Mouse (Mus musculus): ENCODE measurements around the gene Arhgap28. TPM values are rescaled to one million over a fixed set of nuclear protein-coding genes. Genes with fewer than 3 reads are reported as not detected.

The Arhgap28 gene
- polyA plus RNA-seq, 1 experiment from 2014 or later = 35.6 TPM

DNA sequence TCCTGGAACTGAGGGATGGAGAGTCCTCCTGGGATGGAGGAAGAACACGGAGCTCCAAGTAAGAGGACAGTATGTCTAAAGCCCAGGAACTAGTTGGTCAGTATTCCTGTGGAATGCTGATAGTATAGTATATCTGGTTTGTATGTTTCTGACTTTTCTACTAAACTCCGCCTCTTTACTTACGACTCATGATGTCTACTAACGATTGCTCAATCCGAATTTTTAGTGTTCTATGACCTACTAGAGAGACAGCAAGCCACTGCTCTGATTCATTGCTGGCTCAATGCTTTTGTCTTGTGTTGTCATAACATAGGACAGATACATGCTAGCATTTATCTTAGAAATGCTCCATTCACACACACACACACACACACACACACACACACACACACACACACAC lies 24.7 kb downstream of the Arhgap28 start:
- Histone ChIP-seq H3K27me3 (ENCODE audit: control insufficient read depth, insufficient read depth, low read length) (no peaks in the 10 kb centered on the region), H3K9ac (ENCODE audit: low read depth, low read length) (no peak overlapping the region), H3K4me1 (replicated peaks; ENCODE audit: control insufficient read depth, insufficient read depth, low read length) (no peaks in the 10 kb centered on the region), H3K27ac (ENCODE audit: low read depth, low read length) (no peak overlapping the region), H3K4me2 (replicated peaks; ENCODE audit: low read depth, low read length) (no peak overlapping the region), H3K9me3 (ENCODE audit: control insufficient read depth, low read length) (no peaks in the 10 kb centered on the region), H3K4me3 (ENCODE audit: low read depth, low read length) (no peak overlapping the region), H3K36me3 (ENCODE audit: control insufficient read depth, insufficient read depth, low read length) (no peaks in the 10 kb centered on the region)
- ATAC-seq (ENCODE audit: low FRiP score) (no peak), DNase-seq (ENCODE audit: low spot score) (no peak)
- 85% methylated on average over 5 of the region's 5 CpGs for WGBS

DNA sequence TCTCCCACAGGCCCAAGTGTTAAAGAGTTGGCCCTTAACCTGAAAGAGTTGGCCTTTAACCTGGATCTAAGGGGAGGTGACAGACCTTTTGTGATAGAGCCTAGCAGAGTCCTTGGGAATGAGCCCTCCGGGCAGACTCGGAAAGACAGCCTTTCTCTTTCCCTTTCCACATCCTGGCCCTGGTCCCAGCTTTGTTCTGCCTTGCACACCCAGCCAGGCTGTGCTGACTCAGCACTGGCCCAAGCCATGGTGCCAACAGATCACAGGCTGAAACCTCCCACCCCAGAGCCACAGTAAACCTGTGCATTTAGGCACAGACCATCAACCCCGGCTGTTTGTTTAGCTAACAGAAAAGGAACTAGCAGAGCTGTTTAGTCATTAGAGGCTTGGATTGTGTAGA lies 25.1 kb downstream of the Arhgap28 start:
- H3K9me3 ChIP-seq (ENCODE audit: control insufficient read depth, low read length) = no peaks in the 10 kb centered on the region
- H3K27me3 ChIP-seq (ENCODE audit: control insufficient read depth, insufficient read depth, low read length) = no peaks in the 10 kb centered on the region
- no peak overlapping the region for H3K27ac ChIP-seq (ENCODE audit: low read depth, low read length)
- DNase-seq (ENCODE audit: low spot score) = no peak
- 54% methylated on average over 3 of the region's 3 CpGs for WGBS
- no peak overlapping the region for H3K9ac ChIP-seq (ENCODE audit: low read depth, low read length)
- no peak overlapping the region for H3K4me3 ChIP-seq (ENCODE audit: low read depth, low read length)
- ATAC-seq (ENCODE audit: low FRiP score) = no peak
- H3K4me2 ChIP-seq (replicated peaks; ENCODE audit: low read depth, low read length) = no peak overlapping the region
- H3K4me1 ChIP-seq (replicated peaks; ENCODE audit: control insufficient read depth, insufficient read depth, low read length) = no peaks in the 10 kb centered on the region
- H3K36me3 ChIP-seq (ENCODE audit: control insufficient read depth, insufficient read depth, low read length) = no peaks in the 10 kb centered on the region

DNA sequence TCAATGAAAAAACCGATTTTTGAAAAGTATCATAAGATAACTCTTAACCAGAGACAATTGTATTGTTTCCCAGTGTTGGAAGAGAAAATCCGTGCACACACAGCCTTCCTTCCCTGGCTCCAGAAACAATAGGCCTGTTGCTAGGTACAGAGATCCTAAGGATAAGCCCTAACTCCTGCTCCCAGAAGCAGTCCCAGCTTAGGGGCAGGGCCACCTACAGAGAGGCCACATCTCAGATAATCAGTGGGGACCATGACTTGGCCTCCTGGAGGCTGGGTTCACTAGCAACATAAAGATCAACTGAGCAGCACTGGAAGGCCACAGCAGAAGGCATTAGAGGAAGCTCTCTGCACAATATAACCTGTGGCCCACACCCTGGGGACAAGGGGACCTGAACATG lies 27.5 kb downstream of the Arhgap28 start:
- Histone ChIP-seq H3K4me3 (ENCODE audit: low read depth, low read length) (no peak overlapping the region), H3K9ac (ENCODE audit: low read depth, low read length) (no peak overlapping the region), H3K4me2 (replicated peaks; ENCODE audit: low read depth, low read length) (no peak overlapping the region), H3K9me3 (ENCODE audit: control insufficient read depth, low read length) (no peaks in the 10 kb centered on the region), H3K27me3 (ENCODE audit: control insufficient read depth, insufficient read depth, low read length) (no peaks in the 10 kb centered on the region), H3K4me1 (replicated peaks; ENCODE audit: control insufficient read depth, insufficient read depth, low read length) (no peaks in the 10 kb centered on the region), H3K27ac (ENCODE audit: low read depth, low read length) (no peak overlapping the region), H3K36me3 (ENCODE audit: control insufficient read depth, insufficient read depth, low read length) (no peaks in the 10 kb centered on the region)
- 26% methylated on average over 2 of the region's 2 CpGs for WGBS
- ATAC-seq (ENCODE audit: low FRiP score) (no peak), DNase-seq (ENCODE audit: low spot score) (no peak)

DNA sequence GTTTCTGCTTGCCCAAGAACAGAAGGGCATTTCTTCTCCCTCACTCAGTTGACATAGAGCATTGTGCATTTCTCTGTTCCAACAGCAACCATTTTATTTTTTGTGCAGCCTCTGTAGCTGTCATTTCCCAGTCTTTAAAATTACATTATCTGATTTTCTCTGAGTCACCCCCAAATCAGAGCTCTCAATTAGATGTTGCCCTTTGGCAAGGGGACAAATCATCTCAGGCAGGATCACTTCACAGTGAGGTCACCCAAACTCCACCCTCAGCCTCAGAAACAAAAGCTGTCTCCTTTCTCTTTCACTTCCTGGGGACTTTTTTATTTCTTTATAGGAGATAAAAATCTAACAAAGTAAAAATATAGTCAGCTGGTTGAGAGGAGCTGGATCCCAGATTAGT lies 27.9 kb downstream of the Arhgap28 start:
- ATAC-seq (ENCODE audit: low FRiP score) (no peak), DNase-seq (ENCODE audit: low spot score) (no peak)
- H3K27me3 ChIP-seq (ENCODE audit: control insufficient read depth, insufficient read depth, low read length) = no peaks in the 10 kb centered on the region
- no peaks in the 10 kb centered on the region for H3K36me3 ChIP-seq (ENCODE audit: control insufficient read depth, insufficient read depth, low read length)
- H3K4me3 ChIP-seq (ENCODE audit: low read depth, low read length) = no peak overlapping the region
- no peaks in the 10 kb centered on the region for H3K4me1 ChIP-seq (replicated peaks; ENCODE audit: control insufficient read depth, insufficient read depth, low read length)
- H3K9me3 ChIP-seq (ENCODE audit: control insufficient read depth, low read length) = no peaks in the 10 kb centered on the region
- H3K27ac ChIP-seq (ENCODE audit: low read depth, low read length) = no peak overlapping the region
- H3K9ac ChIP-seq (ENCODE audit: low read depth, low read length) = no peak overlapping the region
- H3K4me2 ChIP-seq (replicated peaks; ENCODE audit: low read depth, low read length) = no peak overlapping the region

DNA sequence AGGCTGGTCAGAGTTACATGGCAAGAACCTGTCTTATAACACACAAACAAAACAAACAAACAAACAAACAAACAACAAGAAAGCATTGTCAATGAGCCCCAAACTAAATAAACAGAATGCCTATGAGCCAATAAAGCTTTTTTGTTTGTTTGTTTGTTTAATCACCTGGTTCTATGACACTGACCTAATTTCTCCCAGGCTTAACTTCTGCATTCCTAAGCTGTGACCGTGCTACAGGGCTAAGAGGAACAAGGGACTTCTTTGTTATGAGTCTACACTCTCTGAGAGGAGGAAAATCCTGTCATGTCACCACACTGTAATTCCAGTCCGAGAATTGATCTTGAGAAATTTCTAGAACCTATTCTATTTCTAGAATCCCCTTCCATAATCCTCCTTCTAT lies 29.2 kb downstream of the Arhgap28 start:
- no peak for ATAC-seq (ENCODE audit: low FRiP score)
- DNase-seq (ENCODE audit: low spot score) = no peak
- no peaks in the 10 kb centered on the region for H3K27me3 ChIP-seq (ENCODE audit: control insufficient read depth, insufficient read depth, low read length)
- no peak overlapping the region for H3K9ac ChIP-seq (ENCODE audit: low read depth, low read length)
- H3K36me3 ChIP-seq (ENCODE audit: control insufficient read depth, insufficient read depth, low read length) = no peaks in the 10 kb centered on the region
- H3K9me3 ChIP-seq (ENCODE audit: control insufficient read depth, low read length) = no peaks in the 10 kb centered on the region
- no peak overlapping the region for H3K27ac ChIP-seq (ENCODE audit: low read depth, low read length)
- H3K4me2 ChIP-seq (replicated peaks; ENCODE audit: low read depth, low read length) = no peak overlapping the region
- WGBS = 75% methylated on average over 2 of the region's 2 CpGs
- no peaks in the 10 kb centered on the region for H3K4me1 ChIP-seq (replicated peaks; ENCODE audit: control insufficient read depth, insufficient read depth, low read length)
- no peak overlapping the region for H3K4me3 ChIP-seq (ENCODE audit: low read depth, low read length)

DNA sequence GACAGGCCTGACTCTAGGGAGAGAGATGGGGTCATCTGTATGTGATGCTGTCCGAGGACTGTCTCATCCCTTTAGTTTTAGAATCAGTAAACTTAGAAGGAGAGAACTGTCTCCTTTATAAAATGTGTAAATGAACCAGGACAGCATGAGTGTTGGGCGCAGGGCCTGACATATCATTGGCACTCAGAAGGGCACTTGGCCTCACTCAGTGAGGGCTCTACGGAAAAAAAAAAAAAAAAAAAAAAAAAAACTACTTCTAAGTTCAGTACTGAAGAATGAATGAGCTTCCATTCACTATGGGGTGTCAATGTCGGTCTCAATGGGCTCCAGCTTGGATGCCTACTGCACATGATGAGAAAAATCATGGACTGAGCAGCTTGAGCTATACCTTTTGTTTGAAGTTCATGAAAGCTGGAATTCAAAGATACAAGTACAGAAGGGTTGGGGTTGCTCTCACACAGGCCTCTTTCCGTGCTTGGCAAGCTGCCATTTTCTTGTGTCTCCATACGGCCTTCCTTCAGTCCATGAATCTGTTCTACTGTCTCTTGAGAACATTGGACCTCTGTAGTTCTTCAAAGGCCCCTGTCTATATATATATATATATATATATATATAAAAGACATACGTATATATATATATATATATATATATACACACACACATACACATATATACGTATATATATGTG lies 36.9 kb downstream of the Arhgap28 start:
- WGBS = 84% methylated on average over 8 of the region's 8 CpGs
- H3K9ac ChIP-seq (ENCODE audit: low read depth, low read length) = no peak overlapping the region
- H3K36me3 ChIP-seq (ENCODE audit: control insufficient read depth, insufficient read depth, low read length) = no peaks in the 10 kb centered on the region
- H3K4me2 ChIP-seq (replicated peaks; ENCODE audit: low read depth, low read length) = no peak overlapping the region
- H3K9me3 ChIP-seq (ENCODE audit: control insufficient read depth, low read length) = no peaks in the 10 kb centered on the region
- no peak overlapping the region for H3K4me3 ChIP-seq (ENCODE audit: low read depth, low read length)
- no peaks in the 10 kb centered on the region for H3K4me1 ChIP-seq (replicated peaks; ENCODE audit: control insufficient read depth, insufficient read depth, low read length)
- ATAC-seq (ENCODE audit: low FRiP score) (no peak), DNase-seq (ENCODE audit: low spot score) (no peak)
- no peak overlapping the region for H3K27ac ChIP-seq (ENCODE audit: low read depth, low read length)
- no peaks in the 10 kb centered on the region for H3K27me3 ChIP-seq (ENCODE audit: control insufficient read depth, insufficient read depth, low read length)

DNA sequence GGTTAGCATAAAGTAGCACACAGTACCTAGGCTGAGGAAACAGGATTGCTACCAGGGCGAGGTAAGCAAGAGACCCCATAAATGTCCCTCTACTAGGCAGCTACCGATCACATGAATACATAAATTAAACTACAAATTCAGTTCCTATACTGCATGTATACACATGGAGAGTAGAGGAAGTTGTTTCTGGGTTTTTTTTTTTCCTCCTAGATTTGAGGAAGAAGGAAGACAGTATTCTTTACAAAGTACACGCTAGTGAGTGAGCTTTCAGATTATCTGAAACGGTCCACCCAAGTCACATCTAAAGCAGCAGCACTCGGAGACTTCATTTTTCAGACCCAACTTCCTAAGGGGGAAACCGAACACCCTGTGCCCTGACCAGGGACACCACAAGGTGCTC lies 41.1 kb downstream of the Arhgap28 start:
- Histone ChIP-seq H3K36me3 (ENCODE audit: control insufficient read depth, insufficient read depth, low read length) (no peaks in the 10 kb centered on the region), H3K27me3 (ENCODE audit: control insufficient read depth, insufficient read depth, low read length) (no peaks in the 10 kb centered on the region), H3K4me3 (ENCODE audit: low read depth, low read length) (no peak overlapping the region), H3K27ac (ENCODE audit: low read depth, low read length) (no peak overlapping the region), H3K4me1 (replicated peaks; ENCODE audit: control insufficient read depth, insufficient read depth, low read length) (no peaks in the 10 kb centered on the region), H3K4me2 (replicated peaks; ENCODE audit: low read depth, low read length) (no peak overlapping the region), H3K9ac (ENCODE audit: low read depth, low read length) (no peak overlapping the region), H3K9me3 (ENCODE audit: control insufficient read depth, low read length) (no peaks in the 10 kb centered on the region)
- DNase-seq (ENCODE audit: low spot score) (no peak), ATAC-seq (ENCODE audit: low FRiP score) (no peak)
- WGBS = 92% methylated on average over 6 of the region's 6 CpGs

DNA sequence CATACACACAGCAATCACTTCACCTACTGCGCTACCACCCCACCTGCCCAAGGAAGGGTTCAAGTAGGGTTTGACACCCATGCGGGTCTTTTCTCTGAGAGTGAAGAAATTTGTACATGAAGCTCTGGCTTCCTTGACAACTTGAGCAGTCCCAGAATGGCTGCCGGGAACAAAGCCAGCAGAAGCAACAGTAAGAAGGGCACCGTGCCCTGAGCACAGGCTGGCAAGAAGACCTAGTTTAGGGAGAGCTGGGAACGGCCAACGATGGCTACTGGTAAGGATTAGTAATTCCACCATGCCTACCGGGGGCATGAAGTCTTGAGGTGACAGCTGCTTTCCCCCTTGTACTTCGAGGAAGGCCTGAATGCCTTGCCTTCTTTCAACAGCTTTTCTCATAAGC lies 41.9 kb downstream of the Arhgap28 start:
- no peak overlapping the region for H3K4me3 ChIP-seq (ENCODE audit: low read depth, low read length)
- 89% methylated on average over 8 of the region's 8 CpGs for WGBS
- H3K4me2 ChIP-seq (replicated peaks; ENCODE audit: low read depth, low read length) = no peak overlapping the region
- ATAC-seq (ENCODE audit: low FRiP score) = no peak
- no peak for DNase-seq (ENCODE audit: low spot score)
- H3K36me3 ChIP-seq (ENCODE audit: control insufficient read depth, insufficient read depth, low read length) = no peaks in the 10 kb centered on the region
- H3K27ac ChIP-seq (ENCODE audit: low read depth, low read length) = no peak overlapping the region
- H3K27me3 ChIP-seq (ENCODE audit: control insufficient read depth, insufficient read depth, low read length) = no peaks in the 10 kb centered on the region
- H3K9ac ChIP-seq (ENCODE audit: low read depth, low read length) = no peak overlapping the region
- H3K4me1 ChIP-seq (replicated peaks; ENCODE audit: control insufficient read depth, insufficient read depth, low read length) = no peaks in the 10 kb centered on the region
- H3K9me3 ChIP-seq (ENCODE audit: control insufficient read depth, low read length) = no peaks in the 10 kb centered on the region

DNA sequence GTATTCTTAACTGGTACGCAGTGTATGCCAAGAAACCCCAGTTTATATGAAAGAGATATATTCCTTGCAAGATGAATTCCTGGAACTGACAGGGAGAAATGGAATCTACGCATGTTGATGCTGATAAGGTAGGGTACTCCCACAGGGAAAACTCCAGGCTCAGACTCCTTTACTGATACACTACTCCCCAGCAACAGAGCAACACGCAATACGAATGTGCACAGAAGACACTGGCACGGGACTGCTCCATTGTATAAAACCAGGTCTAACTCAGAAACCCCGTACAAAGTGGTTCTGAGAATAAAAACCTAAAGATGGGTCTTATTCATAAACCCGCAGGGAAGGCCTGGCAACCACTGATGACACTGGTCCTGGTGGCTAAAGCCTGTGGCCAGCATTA lies 45.0 kb downstream of the Arhgap28 start:
- no peaks in the 10 kb centered on the region for H3K27me3 ChIP-seq (ENCODE audit: control insufficient read depth, insufficient read depth, low read length)
- no peak overlapping the region for H3K4me3 ChIP-seq (ENCODE audit: low read depth, low read length)
- no peaks in the 10 kb centered on the region for H3K4me1 ChIP-seq (replicated peaks; ENCODE audit: control insufficient read depth, insufficient read depth, low read length)
- H3K4me2 ChIP-seq (replicated peaks; ENCODE audit: low read depth, low read length) = no peak overlapping the region
- H3K36me3 ChIP-seq (ENCODE audit: control insufficient read depth, insufficient read depth, low read length) = no peaks in the 10 kb centered on the region
- H3K9me3 ChIP-seq (ENCODE audit: control insufficient read depth, low read length) = no peaks in the 10 kb centered on the region
- H3K27ac ChIP-seq (ENCODE audit: low read depth, low read length) = no peak overlapping the region
- DNase-seq (ENCODE audit: low spot score) (no peak), ATAC-seq (ENCODE audit: low FRiP score) (no peak)
- no peak overlapping the region for H3K9ac ChIP-seq (ENCODE audit: low read depth, low read length)
- WGBS = 93% methylated on average over 7 of the region's 7 CpGs

Measured in hindbrain, embryonic 11.5 days (tissue).